Mouse (Mus musculus) left cerebral cortex, adult 18-20 months (tissue): ENCODE data around the gene Kcna7. TPM values are rescaled to one million over a fixed set of nuclear protein-coding genes. Genes with fewer than 3 reads are reported as not detected.
A peak's percentile ranks its signal among the peaks of the same experiment; 100 is the strongest.

Experiments
- DNase-seq, 2 experiments: peaks; one replicate each; pipeline ENCODE4 v3.0.0; 2021 to 2022; ENCODE audit warnings: low spot score in 2 of 2, mixed read lengths in 1 of 2
- microRNA-seq, 2 experiments: library from miRNA; unstranded; fragments of <30 nt; microRNA quantifications; one replicate each; pipeline ENCODE4 v1.2.0; 2021
- total RNA-seq, 2 experiments: library from RNA; stranded (reverse); gene quantifications; 2 replicates each; pipeline ENCODE4 v1.2.3; 2021

Kcna7 gene
- total RNA-seq, 2 experiments from 2014 or later = not detected

DNA sequence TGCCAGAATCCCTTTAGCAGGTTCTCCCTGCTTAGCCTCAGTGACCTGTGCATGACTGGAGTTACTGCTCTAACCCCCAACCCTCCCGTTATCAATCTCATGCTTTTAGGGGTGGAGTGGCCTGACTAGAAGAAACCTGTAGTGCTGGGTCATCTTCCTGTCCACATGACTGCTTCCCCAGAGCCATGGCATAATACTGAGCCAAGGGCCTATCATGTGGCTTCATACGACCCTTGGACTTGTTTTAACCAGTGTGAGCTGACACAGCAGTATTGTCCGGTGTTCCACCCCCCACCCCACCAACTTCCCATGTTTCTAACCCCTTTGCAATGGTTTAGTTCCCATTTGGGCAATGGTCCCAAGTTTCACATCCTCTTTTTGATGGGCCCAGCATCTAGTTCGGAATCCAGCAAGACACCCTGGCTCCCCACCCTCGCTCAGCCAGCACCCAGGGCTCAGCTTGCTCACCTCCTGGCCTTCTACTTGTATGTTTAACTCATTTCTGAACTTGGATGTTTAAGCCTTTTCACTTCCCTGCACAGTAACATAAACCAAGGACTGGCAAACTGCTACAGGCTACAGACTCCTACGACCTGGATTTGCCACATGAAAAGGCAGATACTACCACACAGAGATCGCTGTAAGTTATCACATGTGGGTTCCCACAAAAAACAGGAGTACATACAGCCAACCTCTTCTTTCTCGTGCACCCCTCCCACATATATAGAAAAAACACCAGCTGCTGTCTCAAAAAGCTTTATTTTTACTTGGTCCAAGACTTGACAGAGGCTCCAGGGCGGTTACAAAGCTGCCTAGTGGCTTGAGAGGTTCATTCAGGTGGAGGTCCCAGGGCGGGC is 52.0 kb downstream of the Kcna7 start:
- DNase-seq = no peak

DNA sequence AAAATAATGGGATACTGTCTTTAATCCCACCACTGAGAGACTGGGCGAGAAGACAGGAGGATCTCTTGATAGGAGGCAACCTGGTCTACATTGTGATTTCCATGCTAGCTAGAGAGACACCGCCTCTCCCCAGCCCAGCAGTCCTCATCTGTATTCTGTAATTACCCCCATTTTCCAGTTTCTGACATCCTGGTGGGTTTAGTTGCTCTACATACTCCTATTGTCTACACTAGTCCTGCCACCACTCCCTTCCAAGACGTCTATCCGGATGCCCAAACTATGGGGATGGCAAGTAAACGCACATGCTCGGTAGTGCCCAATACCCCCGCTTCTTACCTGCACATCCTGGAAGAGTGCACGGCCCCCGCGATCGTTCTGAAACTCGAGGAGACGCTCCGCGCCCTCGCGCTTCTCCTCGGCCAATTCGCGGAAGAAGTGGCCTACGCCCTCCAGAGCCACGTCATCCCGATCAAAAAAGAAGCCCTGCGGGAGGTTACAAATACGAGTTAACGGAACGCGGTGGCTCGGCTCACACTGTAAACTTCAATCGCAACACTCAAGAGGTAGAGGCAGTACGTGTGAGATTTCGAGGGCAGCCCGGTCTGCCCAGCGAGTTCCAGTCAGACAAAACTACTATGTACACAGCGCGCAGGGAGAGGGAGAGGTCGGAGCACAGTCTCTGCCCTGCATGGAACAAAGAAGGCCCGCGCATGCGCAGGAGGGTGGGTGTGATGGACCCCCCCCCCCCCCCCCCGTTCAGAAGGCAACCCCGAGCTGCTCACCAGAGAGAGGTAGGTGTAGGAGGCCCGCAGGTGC is 53.5 kb downstream of the Kcna7 start:
- DNase-seq = peak; percentile 69 to 71

Small RNA genes within 50 kb of the gene (microRNA-seq; reads per million reads assigned to microRNA genes)
- 0 to 0.21 reads per million in 2 experiments for gene Gm22133

Other genes starting within 250 kb of the Kcna7 start
- 1,000 to 10,000 TPM; 1,307 TPM for gene Slc17a7, start 241.7 kb upstream of the Kcna7 start, total RNA-seq
- gene Gfy, start 226.1 kb upstream of the Kcna7 start, total RNA-seq = under 1 TPM; 0.26 to 0.40 TPM
- gene Pth2, start 224.7 kb upstream of the Kcna7 start, total RNA-seq = not detected
- 1 to 10 TPM; 4.9 to 9.7 TPM for gene Ccdc155, start 200.8 kb upstream of the Kcna7 start, total RNA-seq
- 10 to 100 TPM; 33.6 to 38.3 TPM for gene Dkkl1, start 193.5 kb upstream of the Kcna7 start, total RNA-seq
- 1 to 10 TPM; 2.1 to 4.3 TPM for gene Tead2, start 189.9 kb upstream of the Kcna7 start, total RNA-seq
- gene Cd37, start 166.5 kb upstream of the Kcna7 start, total RNA-seq = 1 to 10 TPM; 4.8 to 5.3 TPM
- gene Slc6a16, start 164.6 kb upstream of the Kcna7 start, total RNA-seq = 1 to 10 TPM; 1.7 to 1.9 TPM
- not detected for gene Slc6a21, start 128.1 kb upstream of the Kcna7 start, total RNA-seq
- 10 to 100 TPM; 19.0 to 26.5 TPM for gene Trpm4, start 71.9 kb upstream of the Kcna7 start, total RNA-seq
- under 1 TPM; 0.19 to 0.30 TPM for gene Hrc, start 70.4 kb upstream of the Kcna7 start, total RNA-seq
- gene Ppfia3, start 38.6 kb upstream of the Kcna7 start, total RNA-seq = 100 to 1,000 TPM; 154 to 170 TPM
- gene Lin7b, start 35.1 kb upstream of the Kcna7 start, total RNA-seq = 100 to 1,000 TPM; 133 to 165 TPM
- 100 to 1,000 TPM; 372 to 395 TPM for gene Snrnp70, start 9.9 kb upstream of the Kcna7 start, total RNA-seq
- under 1 TPM in 1 of 2 experiments, not detected in 1; 0.19 TPM for gene Ntf5, start 8.0 kb downstream of the Kcna7 start, total RNA-seq
- not detected for gene Lhb, start 15.2 kb downstream of the Kcna7 start, total RNA-seq
- gene Gys1, start 29.2 kb downstream of the Kcna7 start, total RNA-seq = 10 to 100 TPM; 15.1 to 18.1 TPM
- gene Ruvbl2, start 32.4 kb downstream of the Kcna7 start, total RNA-seq = 10 to 100 TPM; 32.4 to 34.5 TPM
- 100 to 1,000 TPM; 218 to 238 TPM for gene Ftl1, start 54.2 kb downstream of the Kcna7 start, total RNA-seq
- 10 to 100 TPM; 55.2 to 59.3 TPM for gene Bax, start 61.2 kb downstream of the Kcna7 start, total RNA-seq
- gene Tulp2, start 76.2 kb downstream of the Kcna7 start, total RNA-seq = under 1 TPM in 1 of 2 experiments, not detected in 1; 0.21 TPM
- 1 to 10 TPM; 2.5 to 3.8 TPM for gene Gm45808, start 81.2 kb downstream of the Kcna7 start, total RNA-seq
- gene Dhdh, start 83.2 kb downstream of the Kcna7 start, total RNA-seq = 1 to 10 TPM; 3.9 to 4.7 TPM
- 100 to 1,000 TPM; 111 to 112 TPM for gene Nucb1, start 104.8 kb downstream of the Kcna7 start, total RNA-seq
- 10 to 100 TPM; 23.1 to 25.9 TPM for gene Ppp1r15a, start 120.6 kb downstream of the Kcna7 start, total RNA-seq
- gene Plekha4, start 120.7 kb downstream of the Kcna7 start, total RNA-seq = 1 to 10 TPM; 6.1 to 8.2 TPM
- gene Hsd17b14, start 149.2 kb downstream of the Kcna7 start, total RNA-seq = under 1 TPM; 0.37 to 0.56 TPM
- gene Bcat2, start 164.5 kb downstream of the Kcna7 start, total RNA-seq = 10 to 100 TPM; 25.3 to 26.9 TPM
- not detected for gene Fgf21, start 209.8 kb downstream of the Kcna7 start, total RNA-seq
- not detected for gene Fut1, start 211.6 kb downstream of the Kcna7 start, total RNA-seq
- under 1 TPM in 1 of 2 experiments, not detected in 1; 0.21 TPM for gene Izumo1, start 216.2 kb downstream of the Kcna7 start, total RNA-seq
- 1 to 10 TPM; 6.4 to 7.9 TPM for gene Rasip1, start 221.8 kb downstream of the Kcna7 start, total RNA-seq
- gene Mamstr, start 234.3 kb downstream of the Kcna7 start, total RNA-seq = 1 to 10 TPM; 2.0 to 2.6 TPM